Mouse (Mus musculus): ENCODE measurements at regions not wholly inside any gene's neighbourhood (a gene's known extent, or its start where the extent isn't known, plus 50 kb on each side); places are given as distances from the start of the nearest gene placed in this dataset.

- no peak for DNase-seq
These were observed 130.2 kb downstream of the Gm10283 start for GRCm38 (mm10) chr8:60372681-60373398.

- no peak for DNase-seq
These were observed 154.7 kb downstream of the Gm10283 start for GRCm38 (mm10) chr8:60348291-60348690.

DNA sequence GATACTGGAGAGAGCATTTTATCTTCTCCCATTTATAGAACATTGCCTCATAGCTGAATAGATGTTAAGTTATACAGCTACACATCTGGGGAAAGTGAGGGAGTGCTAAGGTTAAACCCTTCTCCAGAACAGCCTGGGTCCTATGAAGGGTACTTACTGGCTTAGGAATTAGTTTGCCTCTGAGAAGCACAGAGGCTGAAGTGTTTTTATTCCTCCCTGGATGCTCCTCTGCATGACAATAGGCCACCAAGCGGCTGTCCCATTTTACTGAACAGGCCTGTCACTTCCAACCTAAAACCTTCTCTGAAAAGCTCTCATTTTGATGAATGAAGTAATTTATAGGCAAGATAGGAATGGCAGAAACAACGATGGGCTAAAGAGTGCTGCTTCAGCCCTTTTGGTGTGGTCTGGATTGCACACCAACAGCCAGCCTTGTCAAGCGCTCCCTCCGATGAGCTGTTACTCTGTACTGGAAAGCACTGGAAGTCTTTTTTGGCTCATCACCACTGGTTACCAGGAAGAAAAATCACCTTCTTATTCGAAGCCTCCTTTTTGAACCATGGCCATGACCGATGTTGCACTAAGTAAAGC is 157.1 kb downstream of the Gm10283 start:
- DNase-seq: no peak

- DNase-seq: no peak
These were observed 187.5 kb downstream of the Gm10283 start for GRCm38 (mm10) chr8:60315478-60315877.

DNA sequence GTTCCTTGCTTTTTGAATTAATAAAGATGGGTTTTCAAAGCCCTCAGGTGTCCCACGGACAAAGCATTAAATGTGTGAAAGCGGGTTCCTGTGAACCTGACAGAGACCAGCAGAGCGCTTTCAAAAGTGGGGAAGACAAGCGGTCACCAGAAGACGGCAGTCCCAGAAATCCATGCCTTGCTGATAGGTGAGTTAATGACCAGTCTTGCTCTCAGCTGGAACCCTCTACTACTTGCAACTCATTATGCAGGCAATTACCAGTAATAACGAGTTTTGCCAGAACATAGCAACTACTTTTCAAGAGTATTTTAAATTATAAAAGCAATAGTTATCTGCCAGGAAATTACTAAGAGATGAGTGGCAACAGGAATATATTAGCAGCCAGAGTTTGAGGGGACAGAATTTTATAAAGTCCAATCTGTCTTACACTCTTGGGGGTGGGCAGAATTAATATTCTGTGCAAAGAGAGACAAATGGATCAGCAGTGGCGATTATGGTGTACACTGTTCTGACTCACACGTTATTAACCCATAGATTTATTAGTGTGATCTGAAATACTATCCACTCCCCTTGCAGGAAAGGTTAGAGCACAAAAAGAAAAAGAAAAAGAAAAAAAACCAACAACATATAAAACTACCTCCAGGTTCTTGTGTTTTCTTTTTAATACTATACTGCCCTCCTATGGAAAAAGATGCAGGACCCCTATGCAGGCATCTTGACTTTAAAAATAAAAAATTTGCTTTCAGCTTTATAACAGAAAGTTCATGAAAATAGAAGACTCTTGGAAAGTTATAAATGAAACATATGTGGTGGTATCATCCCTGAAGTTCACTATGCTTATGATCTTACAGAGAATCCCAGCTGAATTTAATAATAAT is 188.8 kb downstream of the Gm10283 start:
- DNase-seq: no peak

DNA sequence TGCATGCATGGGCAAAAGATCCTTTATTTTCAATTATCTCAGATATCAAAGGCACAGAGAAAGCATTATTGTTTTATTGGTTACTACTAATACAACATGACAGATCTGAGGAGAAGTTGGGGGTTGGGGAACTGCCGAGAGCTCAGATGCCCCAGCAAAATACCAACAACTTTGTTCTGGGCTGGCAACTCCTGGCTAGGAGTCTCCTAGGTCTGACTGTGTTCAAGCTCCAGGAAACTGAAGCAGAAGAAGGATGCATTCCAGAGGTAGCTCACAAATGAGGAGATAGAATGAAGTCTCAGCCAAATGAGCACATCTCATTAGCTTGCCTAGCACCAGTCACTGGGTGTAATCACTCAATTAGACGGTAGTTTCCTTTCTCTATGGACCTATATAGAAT is 192.9 kb downstream of the Gm10283 start:
- no peak for DNase-seq

DNA sequence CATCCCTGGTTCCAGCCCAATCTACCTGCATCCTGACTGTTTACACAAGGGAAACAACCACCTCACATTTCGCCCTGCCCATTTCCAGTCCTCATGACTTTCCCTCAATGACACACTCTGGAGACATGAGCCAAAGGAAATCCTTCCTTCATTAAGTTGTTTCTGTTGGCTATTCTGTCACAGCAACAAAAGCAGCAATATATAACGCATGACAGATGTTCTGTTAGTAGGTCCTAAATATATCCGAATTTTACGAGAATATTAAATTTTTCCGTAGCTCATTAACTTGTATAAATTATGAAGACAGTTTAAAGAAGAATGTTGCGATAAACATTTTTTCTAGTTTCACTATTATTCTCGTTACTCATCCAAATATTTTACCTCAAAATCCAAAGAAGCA is 201.7 kb downstream of the Gm10283 start:
- no peak for DNase-seq

GRCm38 (mm10) chr8:60277211-60277801 is 225.7 kb downstream of the Gm10283 start:
- no peak for DNase-seq

DNA sequence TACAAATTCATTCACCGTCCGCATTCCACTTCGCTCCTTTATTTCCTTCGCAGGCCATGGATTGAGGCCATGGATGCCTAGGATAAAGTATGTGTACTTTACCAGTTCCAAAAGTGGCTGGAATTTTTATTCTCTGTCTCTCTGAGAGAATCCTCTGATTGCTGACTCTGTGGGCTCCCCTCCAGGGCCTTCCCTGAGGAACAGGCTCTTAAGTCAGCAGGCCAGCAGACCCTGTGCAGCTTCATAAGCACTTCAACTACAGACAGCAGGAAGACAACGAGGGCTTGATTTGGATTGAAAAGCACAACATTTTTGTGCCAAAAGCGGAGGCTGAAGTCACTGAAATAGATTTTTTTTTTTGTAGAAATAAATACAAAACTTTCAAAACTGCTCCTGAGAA is 252.7 kb downstream of the Gm10283 start:
- DNase-seq: no peak

GRCm38 (mm10) chr8:60249704-60250103 is 253.3 kb downstream of the Gm10283 start:
- DNase-seq: no peak

GRCm38 (mm10) chr8:60247601-60248000 is 255.4 kb downstream of the Gm10283 start:
- no peak for DNase-seq

GRCm38 (mm10) chr8:60241366-60241765 is 261.6 kb downstream of the Gm10283 start:
- DNase-seq: peak; percentile 7

- DNase-seq: no peak
These were observed 282.1 kb downstream of the Gm10283 start for GRCm38 (mm10) chr8:60220946-60221345.

DNA sequence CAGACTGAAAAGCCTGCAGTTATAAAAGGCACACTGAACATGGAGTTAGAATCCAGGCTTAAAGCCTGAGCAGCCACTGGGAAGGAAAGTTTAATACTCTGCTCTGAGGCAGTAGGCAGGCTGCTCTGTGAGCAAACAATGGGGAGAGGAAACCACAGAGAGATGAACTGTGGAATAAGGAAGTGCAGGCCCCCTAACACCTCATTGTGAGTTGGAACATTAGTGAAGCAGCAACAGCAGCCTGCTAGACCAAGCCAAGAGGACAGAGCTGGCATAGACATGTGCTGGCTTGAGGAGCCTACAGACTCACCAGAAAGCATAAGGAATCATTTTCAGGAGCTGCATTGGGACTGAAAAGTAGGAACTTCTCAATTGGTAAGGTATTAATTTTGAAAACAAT is 307.4 kb downstream of the Gm10283 start:
- no peak for DNase-seq

- no peak for DNase-seq
These were observed 335.2 kb downstream of the Gm10283 start for GRCm38 (mm10) chr8:60167716-60168272.
